Mouse (Mus musculus): Measurements from ENCODE around the gene Cabin1.

The Cabin1 gene

GRCm38 (mm10) chr10:75634610-75635009, 129.5 kb downstream of the Cabin1 start:
- no peak for DNase-seq

- no peak for DNase-seq
These were observed 130.5 kb downstream of the Cabin1 start for GRCm38 (mm10) chr10:75633576-75634139.

- no peak for DNase-seq
These were observed 131.1 kb downstream of the Cabin1 start for GRCm38 (mm10) chr10:75633048-75633447.

- peak in 1 of 2 experiments; percentile 65 for DNase-seq
These were observed 131.5 kb downstream of the Cabin1 start for GRCm38 (mm10) chr10:75632633-75633032.

GRCm38 (mm10) chr10:75627490-75627889, 136.7 kb downstream of the Cabin1 start:
- no peak for DNase-seq

GRCm38 (mm10) chr10:75626991-75627390, 137.2 kb downstream of the Cabin1 start:
- DNase-seq: no peak

GRCm38 (mm10) chr10:75625920-75626319, 138.2 kb downstream of the Cabin1 start:
- no peak for DNase-seq

GRCm38 (mm10) chr10:75620818-75621217, 143.3 kb downstream of the Cabin1 start:
- no peak for DNase-seq

- no peak for DNase-seq
These were observed 148.1 kb downstream of the Cabin1 start for GRCm38 (mm10) chr10:75616044-75616443.

- DNase-seq: no peak
These were observed 153.7 kb downstream of the Cabin1 start for GRCm38 (mm10) chr10:75610486-75610885.

- DNase-seq: no peak
These were observed 155.2 kb downstream of the Cabin1 start for GRCm38 (mm10) chr10:75608975-75609374.

- DNase-seq: no peak
These were observed 156.9 kb downstream of the Cabin1 start for GRCm38 (mm10) chr10:75607253-75607652.

GRCm38 (mm10) chr10:75605162-75605846, 158.8 kb downstream of the Cabin1 start:
- peak in 1 of 2 experiments; percentile 15 for DNase-seq

- no peak for DNase-seq
These were observed 163.9 kb downstream of the Cabin1 start for GRCm38 (mm10) chr10:75600189-75600730.

All from kidney, postnatal 25 days (tissue).